Mouse (Mus musculus) brain, embryonic 14.5 days (tissue): Measurements from ENCODE around the gene Fn1.

Experiments
- CTCF ChIP-seq: fragments of 200-500 bp; IDR thresholded peaks from 2 replicates; pipeline ENCODE4 v1.5.1; 2012; ENCODE audit warnings: inconsistent platforms, mild to moderate bottlenecking, moderate library complexity, borderline replicate concordance; ENCODE audit not compliant: insufficient read depth, insufficient read length; ENCODE audit errors: extremely low read depth
- POLR2A ChIP-seq: fragments of 200-500 bp; IDR thresholded peaks from 2 replicates; pipeline ENCODE4 v1.6.1; 2012; ENCODE audit warnings: mild to moderate bottlenecking, inconsistent platforms, borderline replicate concordance; ENCODE audit not compliant: poor library complexity, insufficient read depth, insufficient read length, severe bottlenecking; ENCODE audit errors: extremely low read depth

DNA sequence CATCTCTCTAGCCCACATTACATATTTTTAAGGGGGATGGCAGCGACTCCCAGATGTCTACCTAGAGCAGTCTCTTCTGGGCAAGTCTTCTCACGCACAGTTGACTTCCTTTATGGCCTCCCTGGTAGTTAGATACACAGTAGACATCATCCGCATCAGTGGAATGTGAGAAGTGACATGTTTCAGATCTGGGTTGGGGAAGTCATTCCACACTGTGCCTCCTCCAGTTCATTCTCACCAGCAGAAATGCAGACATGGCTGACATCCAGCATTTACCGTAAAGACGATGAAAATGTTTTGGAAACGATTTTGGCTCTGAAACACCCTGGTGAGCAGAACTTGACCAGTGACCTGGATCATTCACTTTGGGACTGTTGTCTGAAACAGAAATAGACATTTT lies 10.2 kb upstream of the Fn1 start:
- TF ChIP-seq POLR2A (no peak), CTCF (no peak)
